Mouse (Mus musculus) cortical plate, adult 2 months (tissue): ENCODE measurements at regions not wholly inside any gene's neighbourhood (a gene's known extent, or its start where the extent isn't known, plus 50 kb on each side); places are given as distances from the start of the nearest gene placed in this dataset.

Experiments
- CTCF ChIP-seq: fragments of 200-500 bp; IDR thresholded peaks from 2 replicates; pipeline ENCODE4 v1.5.1; 2011; ENCODE audit warnings: mild to moderate bottlenecking, control low read depth, low read length; ENCODE audit not compliant: insufficient read depth; ENCODE audit errors: extremely low read depth
- POLR2A ChIP-seq: fragments of 200-500 bp; IDR thresholded peaks from 2 replicates; pipeline ENCODE4 v1.6.1; 2011; ENCODE audit warnings: mild to moderate bottlenecking, low read length, control low read depth; ENCODE audit not compliant: insufficient read depth; ENCODE audit errors: extremely low read depth

GRCm38 (mm10) chr11:39723621-39724020 lies 971.4 kb downstream of the Mat2b start:
- no peak for TF ChIP-seq POLR2A
- no peak for TF ChIP-seq CTCF
